Mouse (Mus musculus): ENCODE measurements at regions not wholly inside any gene's neighbourhood (a gene's known extent, or its start where the extent isn't known, plus 50 kb on each side); places are given as distances from the start of the nearest gene placed in this dataset.

DNA sequence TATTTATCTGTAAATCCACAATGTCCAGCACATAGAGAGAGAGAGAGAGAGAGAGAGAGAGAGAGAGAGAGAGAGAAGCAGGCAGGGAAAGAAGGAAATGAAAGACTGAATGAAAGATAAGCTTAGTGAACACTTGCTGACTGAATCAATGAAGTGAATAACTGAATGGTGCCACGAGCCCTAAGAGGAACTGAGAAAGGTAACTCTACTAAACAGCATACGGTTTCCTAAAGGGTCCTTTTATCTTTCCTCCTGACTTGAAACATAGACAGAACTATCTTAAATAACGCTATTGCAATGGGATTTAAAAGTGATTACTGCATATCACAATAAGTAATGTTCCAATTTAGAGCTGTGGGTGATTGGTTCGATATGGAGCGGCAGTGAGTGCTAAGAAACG lies 121.0 kb downstream of the Rbm26 start:
- TF ChIP-seq POLR2A (IDR thresholded peaks at IDR 0.05; ENCODE audit: extremely low read depth, insufficient read depth, low read length) = no peak
- no peak for TF ChIP-seq CTCF (IDR thresholded peaks at IDR 0.05; ENCODE audit: low read depth, low read length)
- H3K27me3 ChIP-seq (ENCODE audit: control insufficient read depth, insufficient read depth, low read length) = no peaks in the 10 kb centered on the region

DNA sequence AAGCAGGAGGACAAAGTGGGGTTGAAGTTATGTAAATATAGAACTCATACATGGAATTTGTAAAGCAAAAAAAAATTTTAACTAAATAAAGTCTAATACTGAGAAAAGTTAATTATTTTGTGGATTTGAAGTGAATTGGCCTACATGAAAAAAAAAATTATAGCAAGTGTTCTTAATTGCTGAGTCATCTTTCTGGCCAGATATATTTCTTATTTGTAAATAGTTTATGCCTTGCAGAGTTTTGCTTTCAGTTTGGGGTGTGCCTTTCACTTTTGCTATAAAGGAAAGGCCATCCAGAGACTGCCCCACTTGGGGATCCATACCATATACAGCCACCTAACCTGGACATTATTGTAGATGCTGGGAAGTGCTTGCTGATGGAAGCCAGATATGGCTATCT lies 138.3 kb downstream of the Rbm26 start:
- Histone ChIP-seq H3K9ac (ENCODE audit: low read depth, low read length) (no peak overlapping the region), H3K36me3 (ENCODE audit: control insufficient read depth, insufficient read depth, low read length) (no peaks in the 10 kb centered on the region), H3K79me2 (ENCODE audit: control insufficient read depth, insufficient read depth, low read length) (no peaks in the 10 kb centered on the region), H3K27me3 (ENCODE audit: control insufficient read depth, insufficient read depth, low read length) (no peaks in the 10 kb centered on the region), H3K4me3 (ENCODE audit: insufficient read depth, low read depth, low read length) (no peak overlapping the region), H3K4me1 (ENCODE audit: control insufficient read depth, insufficient read depth, low read length) (no peaks in the 10 kb centered on the region), H3K27ac (replicated peaks; ENCODE audit: insufficient read depth, low read depth, low read length) (no peak overlapping the region)
- TF ChIP-seq POLR2A (IDR thresholded peaks at IDR 0.05; ENCODE audit: extremely low read depth, insufficient read depth, low read length) = no peak
- DNase-seq (ENCODE audit: extremely low read depth, low read depth, low spot score) = no peak

More for the DNA sequence above, 121.0 kb downstream of the Rbm26 start:
- whole genome bisulfite sequencing = 75% methylated on average over 6 of the region's 6 CpGs
- no peak overlapping the region for H3K9ac ChIP-seq (ENCODE audit: low read depth, low read length)
- DNase-seq (ENCODE audit: extremely low read depth, low read depth, low spot score) = no peak
- no peak overlapping the region for H3K4me3 ChIP-seq (ENCODE audit: insufficient read depth, low read depth, low read length)
- H3K36me3 ChIP-seq (ENCODE audit: control insufficient read depth, insufficient read depth, low read length) = no peaks in the 10 kb centered on the region
- H3K4me1 ChIP-seq (ENCODE audit: control insufficient read depth, insufficient read depth, low read length) = no peaks in the 10 kb centered on the region
- H3K27ac ChIP-seq (replicated peaks; ENCODE audit: insufficient read depth, low read depth, low read length) = no peak overlapping the region
- no peaks in the 10 kb centered on the region for H3K79me2 ChIP-seq (ENCODE audit: control insufficient read depth, insufficient read depth, low read length)

GRCm38 (mm10) chr14:105034712-105035377 lies 142.3 kb downstream of the Rbm26 start:
- Histone ChIP-seq H3K27me3 (ENCODE audit: control insufficient read depth, insufficient read depth, low read length) (no peaks in the 10 kb centered on the region), H3K9ac (ENCODE audit: low read depth, low read length) (no peak overlapping the region), H3K4me1 (ENCODE audit: control insufficient read depth, insufficient read depth, low read length) (no peaks in the 10 kb centered on the region), H3K4me3 (ENCODE audit: insufficient read depth, low read depth, low read length) (no peak overlapping the region), H3K27ac (replicated peaks; ENCODE audit: insufficient read depth, low read depth, low read length) (no peak overlapping the region), H3K79me2 (ENCODE audit: control insufficient read depth, insufficient read depth, low read length) (no peaks in the 10 kb centered on the region), H3K36me3 (ENCODE audit: control insufficient read depth, insufficient read depth, low read length) (no peaks in the 10 kb centered on the region)
- no peak for TF ChIP-seq CTCF (IDR thresholded peaks at IDR 0.05; ENCODE audit: low read depth, low read length)
- TF ChIP-seq POLR2A (IDR thresholded peaks at IDR 0.05; ENCODE audit: extremely low read depth, insufficient read depth, low read length) = no peak
- WGBS = 42% methylated on average over 14 of the region's 14 CpGs
- no peak for DNase-seq (ENCODE audit: extremely low read depth, low read depth, low spot score)

DNA sequence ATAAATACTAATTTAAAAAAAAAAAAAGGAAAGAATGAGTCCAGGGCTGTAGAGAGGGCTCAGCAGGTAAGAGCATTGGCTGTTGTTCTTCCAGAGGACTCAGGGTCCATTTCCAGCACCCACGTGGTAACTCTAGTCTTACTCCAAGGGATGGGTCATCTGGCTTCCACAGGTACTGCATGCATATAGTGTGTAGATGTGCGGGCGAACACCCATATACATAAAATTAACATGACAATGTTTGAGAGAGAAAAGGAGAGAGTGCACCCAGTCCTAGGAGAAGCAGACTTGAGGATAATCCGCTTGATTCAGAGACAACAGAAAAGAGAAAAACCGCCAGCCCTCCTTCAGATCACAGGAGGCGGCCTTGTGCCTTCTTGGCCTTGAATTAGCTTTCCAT lies 157.2 kb downstream of the Rbm26 start:
- Histone ChIP-seq H3K36me3 (ENCODE audit: control insufficient read depth, insufficient read depth, low read length) (no peaks in the 10 kb centered on the region), H3K4me3 (ENCODE audit: insufficient read depth, low read depth, low read length) (no peak overlapping the region), H3K4me1 (ENCODE audit: control insufficient read depth, insufficient read depth, low read length) (no peaks in the 10 kb centered on the region), H3K27ac (replicated peaks; ENCODE audit: insufficient read depth, low read depth, low read length) (no peak overlapping the region), H3K27me3 (ENCODE audit: control insufficient read depth, insufficient read depth, low read length) (0 out of 2 replicates have a peak, but pooled peaks cover 3% of the 10 kb centered on the region), H3K9ac (ENCODE audit: low read depth, low read length) (no peak overlapping the region), H3K79me2 (ENCODE audit: control insufficient read depth, insufficient read depth, low read length) (no peaks in the 10 kb centered on the region)
- no peak for DNase-seq (ENCODE audit: extremely low read depth, low read depth, low spot score)
- WGBS = 79% methylated on average over 6 of the region's 6 CpGs
- TF ChIP-seq POLR2A (IDR thresholded peaks at IDR 0.05; ENCODE audit: extremely low read depth, insufficient read depth, low read length) = no peak
- TF ChIP-seq CTCF (IDR thresholded peaks at IDR 0.05; ENCODE audit: low read depth, low read length) = no peak

DNA sequence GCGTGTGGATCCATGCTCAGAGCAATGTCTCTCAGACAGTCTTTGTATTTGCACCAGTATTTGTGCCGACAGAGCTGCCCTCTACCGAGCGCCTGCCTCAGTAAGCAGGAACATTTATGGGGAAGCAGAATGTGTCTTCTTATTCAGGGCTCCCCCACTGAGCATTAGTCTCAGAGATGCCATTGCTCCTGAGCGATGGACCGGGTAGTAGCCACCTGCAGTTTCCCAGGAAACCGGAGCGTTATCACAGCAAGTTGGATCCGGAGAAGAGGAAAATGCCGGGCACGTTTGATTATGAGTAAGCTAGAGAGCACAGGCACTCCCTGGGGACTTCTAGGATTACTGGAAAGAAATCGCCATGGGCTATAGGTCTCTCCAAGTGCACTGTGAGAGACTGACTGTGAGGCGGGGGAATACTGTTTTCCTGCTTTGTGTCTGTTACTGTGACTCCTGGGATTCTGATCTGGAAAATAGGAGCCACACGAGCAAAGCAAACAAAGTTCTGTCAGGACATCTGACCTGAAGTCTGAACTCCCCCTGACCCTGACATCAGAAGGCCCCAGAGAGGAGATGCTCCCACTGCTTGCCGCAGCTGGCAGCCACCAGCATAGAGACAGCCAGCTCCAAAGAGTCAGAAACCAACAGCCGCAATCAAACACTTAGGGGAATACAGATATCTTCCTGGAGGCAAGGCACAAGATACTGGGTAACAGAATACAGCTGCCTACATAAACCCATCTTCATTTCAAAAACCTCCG lies 160.9 kb downstream of the Rbm26 start:
- no peaks in the 10 kb centered on the region for H3K4me1 ChIP-seq (ENCODE audit: control insufficient read depth, insufficient read depth, low read length)
- H3K27me3 ChIP-seq (ENCODE audit: control insufficient read depth, insufficient read depth, low read length) = 0 out of 2 replicates have a peak, but pooled peaks cover 3% of the 10 kb centered on the region
- no peak overlapping the region for H3K9ac ChIP-seq (ENCODE audit: low read depth, low read length)
- no peaks in the 10 kb centered on the region for H3K79me2 ChIP-seq (ENCODE audit: control insufficient read depth, insufficient read depth, low read length)
- no peak for DNase-seq (ENCODE audit: extremely low read depth, low read depth, low spot score)
- TF ChIP-seq CTCF (IDR thresholded peaks at IDR 0.05; ENCODE audit: low read depth, low read length) (no peak), POLR2A (IDR thresholded peaks at IDR 0.05; ENCODE audit: extremely low read depth, insufficient read depth, low read length) (no peak)
- H3K36me3 ChIP-seq (ENCODE audit: control insufficient read depth, insufficient read depth, low read length) = no peaks in the 10 kb centered on the region
- WGBS = 43% methylated on average over 17 of the region's 17 CpGs
- H3K4me3 ChIP-seq (ENCODE audit: insufficient read depth, low read depth, low read length) = no peak overlapping the region
- H3K27ac ChIP-seq (replicated peaks; ENCODE audit: insufficient read depth, low read depth, low read length) = no peak overlapping the region

- no peak overlapping the region for H3K27ac ChIP-seq (replicated peaks; ENCODE audit: insufficient read depth, low read depth, low read length)
- 0 out of 2 replicates have a peak, but pooled peaks cover 3% of the 10 kb centered on the region for H3K27me3 ChIP-seq (ENCODE audit: control insufficient read depth, insufficient read depth, low read length)
- H3K79me2 ChIP-seq (ENCODE audit: control insufficient read depth, insufficient read depth, low read length) = no peaks in the 10 kb centered on the region
- no peak overlapping the region for H3K4me3 ChIP-seq (ENCODE audit: insufficient read depth, low read depth, low read length)
- H3K36me3 ChIP-seq (ENCODE audit: control insufficient read depth, insufficient read depth, low read length) = no peaks in the 10 kb centered on the region
- TF ChIP-seq POLR2A (IDR thresholded peaks at IDR 0.05; ENCODE audit: extremely low read depth, insufficient read depth, low read length) (no peak), CTCF (IDR thresholded peaks at IDR 0.05; ENCODE audit: low read depth, low read length) (no peak)
- no peak for DNase-seq (ENCODE audit: extremely low read depth, low read depth, low spot score)
- H3K4me1 ChIP-seq (ENCODE audit: control insufficient read depth, insufficient read depth, low read length) = no peaks in the 10 kb centered on the region
- whole genome bisulfite sequencing = 70% methylated on average over 2 of the region's 2 CpGs
- H3K9ac ChIP-seq (ENCODE audit: low read depth, low read length) = no peak overlapping the region
Measured at GRCm38 (mm10) chr14:105015278-105015677, 161.8 kb downstream of the Rbm26 start.
